Mouse (Mus musculus): Measurements from ENCODE around the gene Nalcn. TPM values are rescaled to one million over a fixed set of nuclear protein-coding genes. Genes with fewer than 3 reads are reported as not detected.
"Not testable (repeated sequence)": the region's sequence is repeated elsewhere in the genome, so short reads cannot be mapped to it uniquely, and the experiment has no call there.

Gene Nalcn
- not detected in 2 replicates for polyA plus RNA-seq (2012; ENCODE audit: insufficient read depth, insufficient read length, low replicate concordance, missing spikeins)

DNA sequence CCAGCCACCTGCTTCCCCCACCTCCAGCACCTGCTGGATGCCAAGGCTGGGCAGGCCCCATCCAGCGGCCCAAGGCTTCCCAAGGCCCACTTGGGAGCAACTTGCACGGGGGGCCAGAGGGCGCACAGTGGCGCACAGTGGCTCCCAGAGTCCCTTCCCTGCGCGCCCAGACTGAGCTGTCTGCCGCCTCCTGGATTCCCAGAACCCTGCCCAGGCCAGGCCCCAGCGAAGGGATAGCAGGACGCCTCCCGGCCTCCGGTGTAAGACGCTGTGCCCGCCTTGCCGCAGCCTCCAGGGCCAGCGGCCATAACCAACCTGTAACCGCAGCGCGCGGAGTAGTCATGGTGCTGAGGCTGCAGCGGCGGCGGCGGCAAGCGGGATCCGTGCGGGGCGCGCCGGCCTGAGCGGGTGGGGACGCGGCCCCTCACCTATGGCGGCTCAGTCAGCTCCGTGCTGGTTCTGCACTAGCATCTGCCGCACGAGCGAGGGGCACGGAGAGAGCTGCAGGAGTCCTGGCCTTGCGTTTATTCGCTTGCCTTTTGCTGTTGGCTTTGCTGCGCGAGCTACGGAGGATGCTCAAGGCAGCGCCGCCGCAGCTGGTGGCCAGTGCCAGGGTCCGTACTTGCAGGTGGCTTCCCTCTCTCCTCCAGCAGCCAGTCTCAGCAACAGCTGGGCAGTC lies at the start of gene Nalcn:
Nalcn (minus strand) TSS at position 644 of the 679 bp plus-strand sequence.
- H3K4me3 ChIP-seq (ENCODE audit: insufficient read depth, low read depth, low read length), result peak within 1 kb of the TSS; percentile 72
- WGBS, result 1% methylated on average over 47 of the region's 47 CpGs
- H3K27ac ChIP-seq (ENCODE audit: insufficient read depth, low read depth, low read length), result peak within 1 kb of the TSS; percentile 93
- peak; percentile 47 for TF ChIP-seq POLR2A (IDR thresholded peaks at IDR 0.05; ENCODE audit: insufficient read depth, low read depth, low read length)
- TF ChIP-seq CTCF (IDR thresholded peaks at IDR 0.05; ENCODE audit: insufficient read depth, low read depth, low read length), result no peak
- H3K4me1 ChIP-seq (ENCODE audit: control insufficient read depth, insufficient read depth, low read length), result no peaks in the 10 kb centered on the region

DNA sequence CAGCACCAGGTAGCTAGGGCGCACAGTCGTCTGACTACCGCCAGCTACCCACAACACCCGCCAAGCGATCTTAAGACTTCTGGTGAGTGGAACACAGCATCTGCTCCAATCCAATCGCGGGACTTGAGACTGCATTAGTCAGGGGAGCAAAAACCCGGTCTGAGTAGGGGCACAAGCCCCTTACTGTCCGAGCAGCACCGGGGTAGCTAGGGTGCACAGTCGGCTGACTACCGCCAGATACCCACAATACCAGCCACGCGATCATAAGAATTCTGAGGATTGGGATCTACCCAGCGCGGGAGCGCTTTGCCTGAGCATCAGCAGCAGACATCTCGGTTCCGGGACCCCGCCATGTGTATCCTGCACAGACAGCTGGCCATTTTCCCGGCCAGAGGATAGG lies 44.1 kb upstream of the Nalcn start:
- not testable (repeated sequence) for H3K4me1 ChIP-seq (ENCODE audit: control insufficient read depth, insufficient read depth, low read length); H3K4me3 ChIP-seq (ENCODE audit: insufficient read depth, low read depth, low read length); H3K27ac ChIP-seq (ENCODE audit: insufficient read depth, low read depth, low read length)
- 91% methylated on average over 21 of the region's 21 CpGs for WGBS

DNA sequence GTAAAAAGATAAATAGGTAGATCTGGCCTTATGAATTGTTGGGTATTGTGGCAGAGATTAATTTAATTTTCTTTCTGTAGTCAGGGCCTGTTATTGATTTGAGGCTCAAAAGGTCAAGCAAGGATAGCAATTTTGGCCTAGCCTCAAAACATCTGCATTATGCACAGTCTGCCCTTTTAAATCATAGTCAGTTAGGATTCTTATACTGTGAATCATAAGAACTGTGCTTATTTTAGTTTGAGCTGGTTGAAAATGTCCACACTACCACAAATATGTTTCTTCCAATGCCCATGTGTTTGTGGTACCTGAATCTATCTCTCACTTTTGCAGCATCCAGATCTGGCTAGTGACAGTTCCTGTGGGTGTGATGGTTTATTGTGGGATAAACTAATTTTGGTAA lies 37.5 kb upstream of the Nalcn start:
- TF ChIP-seq POLR2A (IDR thresholded peaks at IDR 0.05; ENCODE audit: insufficient read depth, low read depth, low read length) (no peak), CTCF (IDR thresholded peaks at IDR 0.05; ENCODE audit: insufficient read depth, low read depth, low read length) (no peak)
- Histone ChIP-seq H3K27ac (ENCODE audit: insufficient read depth, low read depth, low read length) (no peak overlapping the region), H3K4me1 (ENCODE audit: control insufficient read depth, insufficient read depth, low read length) (peaks cover 8% of the 10 kb centered on the region), H3K4me3 (ENCODE audit: insufficient read depth, low read depth, low read length) (no peak overlapping the region)

DNA sequence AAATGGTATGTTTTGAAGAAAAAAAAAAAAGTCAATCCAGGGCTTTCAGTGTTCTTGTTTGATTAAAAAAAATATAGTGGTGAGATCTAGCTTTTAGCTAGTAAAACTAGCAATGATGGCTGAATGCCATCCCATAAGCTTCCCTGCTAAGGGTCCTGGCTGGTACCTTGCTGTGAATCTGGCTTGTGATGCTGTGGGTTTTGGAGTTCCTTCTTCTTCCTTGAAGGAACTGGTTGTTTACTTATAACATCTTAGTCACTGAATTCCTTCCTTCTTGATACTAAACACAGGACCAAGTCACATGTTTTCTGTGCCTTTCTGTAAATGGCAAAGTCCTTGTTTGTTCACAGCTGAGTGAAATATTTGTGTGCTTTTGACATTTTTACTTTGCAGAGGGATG lies 36.3 kb upstream of the Nalcn start:
- H3K27ac ChIP-seq (ENCODE audit: insufficient read depth, low read depth, low read length), result no peak overlapping the region
- H3K4me3 ChIP-seq (ENCODE audit: insufficient read depth, low read depth, low read length), result no peak overlapping the region
- H3K4me1 ChIP-seq (ENCODE audit: control insufficient read depth, insufficient read depth, low read length), result peaks cover 8% of the 10 kb centered on the region
- TF ChIP-seq CTCF (IDR thresholded peaks at IDR 0.05; ENCODE audit: insufficient read depth, low read depth, low read length), result no peak
- TF ChIP-seq POLR2A (IDR thresholded peaks at IDR 0.05; ENCODE audit: insufficient read depth, low read depth, low read length), result no peak

DNA sequence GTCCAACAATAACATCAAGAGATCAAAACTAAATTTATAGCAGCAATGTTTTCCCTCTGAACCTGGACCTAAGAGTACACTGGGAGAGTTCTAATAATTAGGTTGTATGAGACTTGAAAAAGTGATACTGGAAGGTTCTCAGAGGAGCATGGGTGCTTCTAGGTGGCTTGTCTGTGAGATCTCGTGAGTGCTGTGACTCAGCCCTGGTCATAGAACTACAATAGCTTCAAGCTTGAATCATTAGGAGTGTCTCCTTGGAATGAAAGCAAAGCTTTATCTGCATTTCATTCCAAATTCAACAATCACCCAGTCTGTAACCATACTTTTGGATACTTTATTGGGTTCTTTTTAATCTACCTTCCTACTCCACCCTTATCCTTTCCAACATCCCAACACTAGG lies 35.4 kb upstream of the Nalcn start:
- no peak overlapping the region for H3K4me3 ChIP-seq (ENCODE audit: insufficient read depth, low read depth, low read length)
- H3K4me1 ChIP-seq (ENCODE audit: control insufficient read depth, insufficient read depth, low read length), result peaks cover 8% of the 10 kb centered on the region
- H3K27ac ChIP-seq (ENCODE audit: insufficient read depth, low read depth, low read length), result no peak overlapping the region
- no peak for TF ChIP-seq CTCF (IDR thresholded peaks at IDR 0.05; ENCODE audit: insufficient read depth, low read depth, low read length)
- no peak for TF ChIP-seq POLR2A (IDR thresholded peaks at IDR 0.05; ENCODE audit: insufficient read depth, low read depth, low read length)
- 65% methylated on average over 1 of the region's 1 CpGs for WGBS

DNA sequence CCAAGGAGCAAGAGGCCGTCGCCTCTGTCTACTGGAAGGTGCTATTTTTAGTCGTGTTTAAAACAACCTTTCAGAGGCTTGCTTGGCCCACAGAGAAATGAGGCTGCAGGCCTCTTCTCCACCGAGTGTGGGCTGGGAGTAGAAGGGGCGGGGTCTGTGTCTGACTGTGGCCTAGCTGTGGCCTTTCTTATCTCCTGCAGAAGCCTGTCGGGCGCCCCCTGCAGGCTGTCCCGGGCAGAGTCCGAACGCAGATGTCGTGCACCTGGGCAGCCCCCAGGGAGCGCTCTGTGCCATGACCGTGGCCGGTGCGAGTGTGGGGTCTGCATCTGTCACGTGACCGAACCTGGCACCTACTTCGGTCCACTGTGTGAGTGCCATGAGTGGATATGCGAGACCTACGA lies 34.1 kb upstream of the Nalcn start:
- Histone ChIP-seq H3K4me3 (ENCODE audit: insufficient read depth, low read depth, low read length) (peak overlapping the region; percentile 5; the same call in 1 of the 2 replicates), H3K4me1 (ENCODE audit: control insufficient read depth, insufficient read depth, low read length) (peaks cover 8% of the 10 kb centered on the region), H3K27ac (ENCODE audit: insufficient read depth, low read depth, low read length) (no peak overlapping the region)
- WGBS, result 24% methylated on average over 20 of the region's 20 CpGs
- TF ChIP-seq POLR2A (IDR thresholded peaks at IDR 0.05; ENCODE audit: insufficient read depth, low read depth, low read length), result no peak
- TF ChIP-seq CTCF (IDR thresholded peaks at IDR 0.05; ENCODE audit: insufficient read depth, low read depth, low read length), result peak; percentile 61

DNA sequence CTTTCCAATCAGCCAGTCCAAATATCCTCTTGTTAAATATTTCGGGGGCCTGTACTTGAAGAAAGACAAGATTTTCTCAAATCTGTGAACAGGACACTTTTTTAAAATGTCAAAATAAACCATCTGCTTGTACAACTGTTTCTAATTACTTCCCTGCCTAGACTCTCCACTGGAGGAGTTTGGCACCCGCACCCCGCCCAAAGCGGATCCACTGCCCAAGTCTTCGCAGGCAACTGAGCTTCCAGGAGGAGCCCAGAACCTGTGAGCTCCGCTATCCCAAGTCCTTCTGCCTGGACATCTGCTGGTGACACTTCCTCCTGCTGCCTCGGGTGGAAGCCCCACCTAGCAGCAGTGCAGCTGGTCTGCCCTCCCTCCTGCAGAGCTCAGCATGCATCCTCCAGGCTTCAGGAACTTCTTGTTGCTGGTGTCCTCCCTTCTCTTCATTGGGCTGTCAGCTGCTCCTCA lies 33.0 kb upstream of the Nalcn start, which contains the start of gene Itgbl1:
Itgbl1 (plus strand) TSS at position 51 of the 465 bp plus-strand sequence.
- Histone ChIP-seq H3K27ac (ENCODE audit: insufficient read depth, low read depth, low read length) (no peak within 1 kb of the TSS), H3K4me1 (ENCODE audit: control insufficient read depth, insufficient read depth, low read length) (peaks cover 8% of the 10 kb centered on the region), H3K4me3 (ENCODE audit: insufficient read depth, low read depth, low read length) (no peak within 1 kb of the TSS)
- WGBS, result 24% methylated on average over 7 of the region's 7 CpGs
- TF ChIP-seq POLR2A (IDR thresholded peaks at IDR 0.05; ENCODE audit: insufficient read depth, low read depth, low read length) (no peak), CTCF (IDR thresholded peaks at IDR 0.05; ENCODE audit: insufficient read depth, low read depth, low read length) (no peak)

DNA sequence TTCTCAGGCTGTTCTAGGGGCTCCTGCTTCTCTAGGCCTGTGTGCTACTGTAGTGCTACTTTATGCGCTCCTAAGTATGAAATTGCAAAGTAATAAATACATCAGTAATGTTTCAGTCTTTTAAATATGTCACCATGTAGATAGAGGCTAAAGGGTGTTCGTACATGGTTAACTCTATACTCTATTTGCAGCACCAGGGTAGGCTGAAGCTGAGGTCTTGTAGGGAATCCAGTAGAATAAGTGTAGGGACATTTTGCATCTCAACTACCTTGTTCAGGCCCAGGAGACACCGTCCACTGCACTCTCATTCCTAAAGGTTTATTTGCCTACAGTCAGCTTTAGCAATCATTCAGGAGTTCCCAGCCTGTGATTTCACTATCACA lies 227 bp upstream of the Nalcn start:
- H3K27ac ChIP-seq (ENCODE audit: insufficient read depth, low read depth, low read length), result peak overlapping the region; percentile 93
- peak overlapping the region; percentile 72 for H3K4me3 ChIP-seq (ENCODE audit: insufficient read depth, low read depth, low read length)
- TF ChIP-seq POLR2A (IDR thresholded peaks at IDR 0.05; ENCODE audit: insufficient read depth, low read depth, low read length), result no peak
- 38% methylated on average over 3 of the region's 3 CpGs for WGBS
- no peaks in the 10 kb centered on the region for H3K4me1 ChIP-seq (ENCODE audit: control insufficient read depth, insufficient read depth, low read length)

DNA sequence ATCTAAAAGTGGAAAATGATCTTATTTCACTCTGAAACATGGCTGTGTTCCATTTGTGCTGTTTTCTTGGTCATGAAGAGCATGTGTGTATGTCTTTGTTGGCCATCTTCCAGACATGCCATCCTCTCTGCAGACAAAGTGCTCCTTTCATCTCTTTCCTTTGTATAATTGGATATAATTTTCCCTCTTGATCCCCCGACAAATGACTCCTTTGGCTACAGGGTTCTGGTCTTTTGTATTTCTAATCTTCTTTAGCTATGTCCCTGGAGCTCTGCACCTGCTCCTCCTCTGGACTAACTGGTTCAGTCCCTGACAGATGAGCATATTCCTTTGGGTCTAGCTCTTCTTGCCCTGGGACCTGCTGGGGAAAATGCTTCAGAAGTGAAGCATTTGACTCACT lies 4.0 kb downstream of the Nalcn start:
- Histone ChIP-seq H3K4me1 (ENCODE audit: control insufficient read depth, insufficient read depth, low read length) (no peaks in the 10 kb centered on the region), H3K27ac (ENCODE audit: insufficient read depth, low read depth, low read length) (no peak overlapping the region), H3K4me3 (ENCODE audit: insufficient read depth, low read depth, low read length) (no peak overlapping the region)
- WGBS, result 51% methylated on average over 1 of the region's 1 CpGs
- TF ChIP-seq CTCF (IDR thresholded peaks at IDR 0.05; ENCODE audit: insufficient read depth, low read depth, low read length), result no peak

DNA sequence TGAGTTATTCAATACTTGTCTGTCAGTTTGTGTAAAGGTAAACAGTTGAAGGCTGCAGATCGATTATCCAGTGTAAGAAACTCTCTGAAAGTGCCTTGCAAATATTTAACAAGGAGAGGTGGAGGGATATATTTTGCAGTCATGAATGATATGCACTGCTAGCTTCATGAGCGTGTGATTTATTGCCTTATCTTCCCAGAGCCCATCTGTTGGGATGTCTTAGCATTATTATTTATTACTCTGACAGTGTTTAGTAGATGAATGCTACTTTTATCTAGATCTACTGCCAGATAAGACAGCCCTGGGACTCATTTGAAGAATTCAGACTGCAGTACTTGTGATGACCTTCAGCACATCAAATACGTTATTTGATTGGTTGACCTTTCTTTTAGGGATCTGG lies 31.7 kb downstream of the Nalcn start:
- Histone ChIP-seq H3K4me3 (ENCODE audit: insufficient read depth, low read depth, low read length) (no peak overlapping the region), H3K27ac (ENCODE audit: insufficient read depth, low read depth, low read length) (no peak overlapping the region), H3K4me1 (ENCODE audit: control insufficient read depth, insufficient read depth, low read length) (no peaks in the 10 kb centered on the region)
- TF ChIP-seq POLR2A (IDR thresholded peaks at IDR 0.05; ENCODE audit: insufficient read depth, low read depth, low read length) (no peak), CTCF (IDR thresholded peaks at IDR 0.05; ENCODE audit: insufficient read depth, low read depth, low read length) (no peak)
- 82% methylated on average over 3 of the region's 3 CpGs for WGBS
